Mouse (Mus musculus) testis, adult 2 months (tissue): ENCODE measurements around the gene Gm7029. TPM values are rescaled to one million over a fixed set of nuclear protein-coding genes. Genes with fewer than 3 reads are reported as not detected.

Source experiments
- H3K27ac ChIP-seq: fragments of 200-500 bp; 2 replicates; pipeline ENCODE4 v1.5.1; 2012; ENCODE audit warnings: low read depth, low read length; ENCODE audit not compliant: control insufficient read depth, insufficient read depth
- H3K27me3 ChIP-seq: fragments of 200-500 bp; 2 replicates; pipeline ENCODE4 v1.6.1; 2012; ENCODE audit warnings: mild to moderate bottlenecking, low read length, moderate library complexity; ENCODE audit not compliant: control insufficient read depth, insufficient read depth
- H3K36me3 ChIP-seq: fragments of 200-500 bp; 2 replicates; pipeline ENCODE4 v1.6.1; 2012; ENCODE audit warnings: mild to moderate bottlenecking, low read length; ENCODE audit not compliant: control insufficient read depth, insufficient read depth
- H3K4me1 ChIP-seq: fragments of 200-500 bp; 2 replicates; pipeline ENCODE4 v1.6.1; 2012; ENCODE audit warnings: low read length; ENCODE audit not compliant: control insufficient read depth, insufficient read depth
- H3K4me3 ChIP-seq: fragments of 200-500 bp; 2 replicates; pipeline ENCODE4 v1.5.1; 2012; ENCODE audit warnings: low read depth, mild to moderate bottlenecking, low read length, moderate library complexity, mixed read lengths; ENCODE audit not compliant: control insufficient read depth
- CTCF ChIP-seq: fragments of 200-500 bp; IDR thresholded peaks from 2 replicates; pipeline ENCODE4 v1.5.1; 2012; ENCODE audit warnings: low read depth, mild to moderate bottlenecking, inconsistent platforms, low read length, moderate library complexity; ENCODE audit not compliant: control insufficient read depth, insufficient read depth, insufficient replicate concordance
- POLR2A ChIP-seq: fragments of 200-500 bp; IDR thresholded peaks from 2 replicates; pipeline ENCODE4 v1.6.1; 2012; ENCODE audit warnings: low read depth, mild to moderate bottlenecking, inconsistent platforms, low read length, moderate library complexity; ENCODE audit not compliant: control insufficient read depth
- polyA plus RNA-seq: library from polyadenylated mRNA; depleted of rRNA; stranded (reverse); fragments of >200 nt; gene quantifications from 2 replicates; pipeline ENCODE4 v1.2.3, GENCODE M21; 2012

Gene Gm7029
- polyA plus RNA-seq, 1 experiment, result not detected

- peaks cover 38% of the 10 kb centered on the region for H3K4me1 ChIP-seq
- H3K4me3 ChIP-seq, result peak overlapping the region; percentile 90
- no peak for TF ChIP-seq CTCF
- no peak for TF ChIP-seq POLR2A
Observed at GRCm38 (mm10) chr17:33913264-33913663, 39.6 kb downstream of the Gm7029 start.

GRCm38 (mm10) chr17:33913905-33914304, 40.3 kb downstream of the Gm7029 start:
- Histone ChIP-seq H3K27ac (peak overlapping the region; percentile 14), H3K4me3 (peak overlapping the region; percentile 90), H3K4me1 (peaks cover 38% of the 10 kb centered on the region), H3K36me3 (peaks cover 14% of the 10 kb centered on the region), H3K27me3 (no peaks in the 10 kb centered on the region)
- TF ChIP-seq POLR2A (no peak), CTCF (no peak)

More at GRCm38 (mm10) chr17:33913264-33913663, 39.6 kb downstream of the Gm7029 start:
- no peak overlapping the region for H3K27ac ChIP-seq
- peaks cover 14% of the 10 kb centered on the region for H3K36me3 ChIP-seq
- H3K27me3 ChIP-seq, result no peaks in the 10 kb centered on the region

- TF ChIP-seq CTCF (no peak), POLR2A (no peak)
- no peaks in the 10 kb centered on the region for H3K27me3 ChIP-seq
- peaks cover 14% of the 10 kb centered on the region for H3K36me3 ChIP-seq
- peaks cover 47% of the 10 kb centered on the region for H3K4me1 ChIP-seq
- H3K4me3 ChIP-seq, result peak overlapping the region; percentile 90
- H3K27ac ChIP-seq, result peak overlapping the region; percentile 87
Observed at GRCm38 (mm10) chr17:33914969-33915391, 41.3 kb downstream of the Gm7029 start.

- H3K27me3 ChIP-seq, result no peaks in the 10 kb centered on the region
- TF ChIP-seq POLR2A, result peak; percentile 11; the same call in 1 of the 2 replicates
- no peak for TF ChIP-seq CTCF
- peak within 1 kb of the TSS; percentile 87 for H3K27ac ChIP-seq
- peaks cover 47% of the 10 kb centered on the region for H3K4me1 ChIP-seq
- peaks cover 11% of the 10 kb centered on the region for H3K36me3 ChIP-seq
- peak within 1 kb of the TSS; percentile 92 for H3K4me3 ChIP-seq
Observed at GRCm38 (mm10) chr17:33915671-33916250, 42.1 kb downstream of the Gm7029 start, which contains the start of the genes Tapbp and Zbtb22. Tapbp (plus strand) TSS chr17:33915899. Zbtb22 (plus strand) TSS chr17:33915904.

- H3K4me1 ChIP-seq, result peaks cover 47% of the 10 kb centered on the region
- peak overlapping the region; percentile 83 for H3K27ac ChIP-seq
- peak overlapping the region; percentile 92 for H3K4me3 ChIP-seq
- H3K27me3 ChIP-seq, result no peaks in the 10 kb centered on the region
- peaks cover 8% of the 10 kb centered on the region for H3K36me3 ChIP-seq
- no peak for TF ChIP-seq POLR2A
- no peak for TF ChIP-seq CTCF
Observed at GRCm38 (mm10) chr17:33916294-33916693, 42.7 kb downstream of the Gm7029 start.

GRCm38 (mm10) chr17:33916847-33917655, 43.4 kb downstream of the Gm7029 start:
- Histone ChIP-seq H3K27ac (peak overlapping the region; percentile 83), H3K27me3 (no peaks in the 10 kb centered on the region), H3K36me3 (peaks cover 6% of the 10 kb centered on the region), H3K4me1 (peaks cover 45% of the 10 kb centered on the region), H3K4me3 (peak overlapping the region; percentile 92)
- TF ChIP-seq CTCF (0 out of 2 replicates have a peak, but pooled peaks have one; percentile 0), POLR2A (no peak; the same call in 1 of the 2 replicates)
